Mouse (Mus musculus) ZHBTc4 (cell line): ENCODE measurements at regions not wholly inside any gene's neighbourhood (a gene's known extent, or its start where the extent isn't known, plus 50 kb on each side); places are given as distances from the start of the nearest gene placed in this dataset.

Experiments
- DNase-seq: peaks from one replicate; pipeline ENCODE4 v3.0.0-alpha.2; 2011; ENCODE audit warnings: low read depth, low spot score

DNA sequence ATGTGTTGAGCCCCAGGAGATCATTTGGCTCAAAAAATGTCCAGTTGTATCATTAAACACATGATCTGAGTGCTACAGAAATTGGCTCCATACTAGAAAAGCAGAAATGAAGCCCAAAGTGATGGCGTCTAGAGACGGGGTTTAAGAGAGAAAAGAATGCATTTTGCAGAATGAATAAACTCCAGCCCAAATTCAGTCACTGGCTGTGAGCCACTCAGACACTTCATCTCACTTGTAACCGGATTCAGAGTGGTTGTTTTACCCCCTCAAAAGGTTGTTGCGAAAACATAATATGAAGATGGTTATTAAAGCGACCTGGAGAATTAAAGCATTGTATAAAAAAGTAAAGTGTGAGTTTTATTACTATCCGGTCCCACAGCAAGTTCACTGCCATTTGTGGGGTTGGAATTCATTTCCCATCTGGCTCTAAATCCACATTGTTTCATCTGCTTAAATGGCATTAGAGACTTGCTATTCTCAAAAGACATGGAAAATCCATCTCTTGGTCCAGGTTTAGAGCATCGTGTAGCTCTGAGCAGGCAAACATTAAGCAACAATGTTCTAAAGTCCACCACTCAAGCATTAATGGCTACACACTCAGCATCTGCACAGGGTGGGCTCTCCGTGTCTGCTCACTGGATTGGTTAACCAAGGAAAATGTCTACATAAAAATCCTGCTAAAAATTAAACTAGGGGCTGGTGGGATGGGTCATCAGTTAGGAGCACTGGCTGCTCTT is 390.9 kb downstream of the Cd83 start:
- DNase-seq, result no peak

DNA sequence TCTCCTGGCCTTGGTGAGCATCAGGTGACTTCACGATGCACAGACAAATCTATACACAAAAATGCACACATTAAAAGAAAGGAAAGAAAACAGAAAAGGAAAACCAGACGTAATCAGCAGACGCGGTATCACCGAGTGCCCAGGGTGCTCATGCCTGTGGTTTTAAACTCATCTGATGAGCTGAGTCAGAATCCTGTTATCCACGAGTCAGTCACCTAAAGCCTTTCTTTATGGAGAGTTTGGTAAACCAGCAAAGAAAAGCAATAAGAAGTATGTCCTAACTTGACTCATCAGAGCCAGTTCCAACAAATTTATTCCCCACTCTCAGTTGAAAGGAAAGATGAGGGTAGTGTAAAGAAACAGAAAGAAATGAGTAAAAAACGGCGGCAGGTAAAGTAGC is 391.5 kb downstream of the Cd83 start:
- DNase-seq, result no peak

DNA sequence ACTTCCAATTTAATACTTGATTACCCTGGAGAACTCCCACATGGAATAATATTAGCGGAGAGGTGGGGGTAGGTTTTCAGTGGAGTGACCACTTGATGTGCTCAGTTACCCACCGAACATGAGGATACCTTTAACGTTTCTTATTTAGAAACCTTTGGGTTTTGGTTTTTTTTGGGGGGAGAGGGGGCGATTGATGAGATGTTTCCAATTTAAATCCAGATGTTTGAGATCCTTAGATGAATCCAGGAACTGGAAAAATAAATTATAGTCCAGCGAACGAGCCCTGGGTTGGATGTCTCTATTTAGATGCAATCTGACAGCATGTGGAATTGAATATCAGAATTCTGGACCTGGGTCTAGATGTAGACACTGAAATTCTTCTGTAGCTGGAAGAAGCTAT is 393.4 kb downstream of the Cd83 start:
- DNase-seq, result no peak

DNA sequence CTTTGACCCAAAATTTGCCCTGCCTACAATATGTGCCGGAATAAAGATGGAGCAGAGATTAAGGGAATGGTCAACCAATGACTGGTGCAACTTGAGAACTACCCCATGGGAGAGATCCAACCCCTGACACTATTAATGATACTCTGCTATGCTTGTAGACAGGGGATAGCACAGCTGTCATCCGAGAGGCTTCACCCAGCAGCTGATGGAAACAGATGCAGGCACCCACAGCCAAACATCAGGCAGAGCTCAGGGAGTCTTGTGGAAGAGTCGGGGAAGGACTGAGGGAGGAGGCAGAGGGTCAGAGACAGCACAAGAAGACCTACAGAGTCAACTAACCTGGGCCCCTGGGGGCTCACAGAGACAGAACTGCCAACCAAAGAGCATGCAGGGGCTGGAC is 395.8 kb downstream of the Cd83 start:
- DNase-seq, result no peak

DNA sequence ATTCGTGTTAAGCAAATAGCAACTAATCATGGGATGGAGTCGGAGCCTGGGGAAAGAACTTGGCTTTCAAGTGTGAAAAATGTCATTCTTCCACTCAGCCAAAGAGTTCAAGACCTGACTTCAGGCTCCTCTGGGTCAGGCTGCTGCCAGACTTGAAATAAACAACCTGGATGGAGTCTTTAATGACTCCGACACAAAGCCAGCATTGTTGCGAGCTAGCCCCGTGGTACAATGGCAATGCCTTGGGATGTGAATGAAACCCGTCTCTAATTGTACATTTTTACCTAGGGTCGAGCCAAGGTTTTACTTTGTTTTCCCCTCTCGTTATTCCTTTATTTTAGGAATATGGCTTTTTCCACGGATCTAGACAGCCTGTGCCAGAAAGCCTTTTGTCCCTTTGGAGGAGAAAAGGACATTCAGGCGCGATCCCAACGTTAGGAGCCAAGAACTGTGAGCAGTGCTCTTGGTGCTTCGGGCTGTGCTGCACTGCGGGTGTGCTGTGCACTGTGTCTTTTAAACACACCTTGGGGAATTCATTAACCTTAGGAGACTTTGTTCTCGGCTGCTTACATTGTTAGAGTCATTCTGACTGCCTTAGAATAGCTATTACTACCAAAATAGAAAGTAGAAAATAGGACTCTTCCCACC is 398.1 kb downstream of the Cd83 start:
- DNase-seq, result peak; percentile 65

DNA sequence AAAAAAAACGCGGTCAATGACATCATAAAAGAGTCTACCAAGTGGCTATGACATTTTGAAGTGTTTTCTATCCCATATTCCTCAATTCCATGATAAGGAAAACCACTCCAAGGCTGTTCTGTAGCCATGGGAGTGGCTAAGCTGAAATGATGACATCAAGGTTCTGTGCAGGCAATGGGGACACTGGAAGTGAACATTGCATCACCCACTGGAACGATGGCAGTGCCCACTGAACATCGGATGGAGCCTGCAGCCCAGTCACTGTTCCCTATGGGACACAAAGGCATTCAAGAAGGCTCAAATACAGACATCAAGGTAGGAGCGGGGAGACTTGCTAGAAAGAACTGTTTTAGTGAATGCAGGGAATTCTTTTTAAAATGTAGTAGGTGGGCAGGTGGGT is 410.8 kb downstream of the Cd83 start:
- no peak for DNase-seq

DNA sequence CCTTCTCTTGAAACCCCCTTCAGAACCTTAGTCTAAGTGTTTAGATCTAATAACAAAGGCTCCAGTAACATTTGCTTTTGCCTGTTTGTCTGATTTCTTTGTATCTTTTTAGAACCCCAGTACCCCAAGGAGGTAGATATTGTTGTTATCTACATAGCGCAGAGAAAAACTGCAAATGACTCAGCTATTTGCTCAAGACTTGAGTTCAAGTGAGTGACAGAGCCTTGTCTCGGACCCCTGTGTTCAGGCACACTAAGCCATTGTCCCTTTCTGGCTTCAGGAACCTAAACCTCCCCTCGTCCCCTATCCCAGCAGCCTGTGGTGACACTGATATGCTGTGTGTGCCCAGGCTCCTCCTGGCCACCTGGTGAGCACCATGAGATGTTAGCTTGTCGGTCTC is 421.5 kb downstream of the Cd83 start:
- no peak for DNase-seq

DNA sequence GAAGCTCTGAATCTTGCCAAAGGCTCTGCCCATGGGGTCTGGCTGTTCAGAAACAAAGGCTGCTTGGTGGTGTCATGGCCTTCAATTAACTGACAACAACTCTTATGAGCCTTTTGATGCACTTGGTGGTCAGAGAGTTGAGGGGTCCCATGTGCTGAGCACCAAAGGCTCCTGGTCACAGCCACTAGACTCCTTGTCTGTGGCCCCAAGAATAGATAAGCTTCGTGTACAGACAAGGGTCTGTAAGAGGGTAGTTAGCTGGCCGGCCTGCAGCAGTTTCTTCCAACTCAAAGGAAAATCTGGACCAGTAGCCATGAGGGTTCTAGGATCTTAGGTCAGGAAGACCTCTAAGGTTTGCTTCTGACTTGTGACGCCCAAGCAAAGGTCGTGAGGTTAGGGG is 421.9 kb downstream of the Cd83 start:
- DNase-seq, result no peak

DNA sequence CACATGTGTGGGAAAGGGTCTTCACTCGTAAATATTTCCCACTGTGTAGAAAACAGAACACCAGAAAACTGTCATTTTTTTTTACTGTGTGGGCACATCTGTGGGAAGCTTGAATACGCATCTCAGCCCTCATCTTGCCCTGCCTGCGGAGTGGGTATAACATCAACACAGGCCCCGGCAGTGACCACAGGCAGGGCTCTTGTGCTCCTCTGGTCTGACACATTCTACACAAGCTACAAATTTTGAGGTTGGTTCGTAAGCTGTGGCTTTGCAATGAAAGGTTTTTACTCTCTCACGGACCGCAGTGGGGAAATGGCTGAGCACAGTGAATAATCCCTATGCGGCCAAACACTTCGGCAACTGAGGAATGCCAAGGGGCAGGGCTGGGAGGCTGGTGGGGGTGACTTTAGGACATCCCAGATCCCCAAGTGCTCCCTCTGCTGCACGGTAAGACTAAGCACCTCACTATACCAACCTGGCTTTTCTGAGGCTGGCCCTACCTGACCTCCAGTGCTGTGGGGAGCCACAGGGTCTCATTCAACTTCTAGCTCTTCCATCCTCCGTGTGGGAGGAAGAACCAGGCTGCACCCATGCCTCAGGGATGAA is 422.9 kb downstream of the Cd83 start:
- DNase-seq, result peak; percentile 51

DNA sequence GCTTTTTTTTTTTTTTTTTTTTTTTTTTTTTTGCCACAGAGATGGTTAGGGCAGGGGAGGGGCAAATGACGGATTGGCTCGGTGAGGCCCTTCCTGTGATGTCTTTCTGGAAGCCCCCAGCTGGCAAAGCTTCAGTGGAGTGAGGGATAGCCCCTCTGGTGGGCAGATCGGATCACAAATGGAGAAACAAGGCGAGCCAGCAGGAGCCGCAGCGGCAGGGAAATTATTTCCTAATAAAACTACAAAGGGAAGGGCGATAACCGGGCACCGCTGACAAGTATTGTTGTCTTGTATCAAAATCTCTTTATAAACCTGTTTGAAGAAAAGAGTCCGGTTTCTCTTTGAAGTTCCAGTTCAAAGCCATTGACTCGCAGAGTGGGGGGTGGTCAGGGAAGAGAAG is 424.5 kb downstream of the Cd83 start:
- peak; percentile 30 for DNase-seq

DNA sequence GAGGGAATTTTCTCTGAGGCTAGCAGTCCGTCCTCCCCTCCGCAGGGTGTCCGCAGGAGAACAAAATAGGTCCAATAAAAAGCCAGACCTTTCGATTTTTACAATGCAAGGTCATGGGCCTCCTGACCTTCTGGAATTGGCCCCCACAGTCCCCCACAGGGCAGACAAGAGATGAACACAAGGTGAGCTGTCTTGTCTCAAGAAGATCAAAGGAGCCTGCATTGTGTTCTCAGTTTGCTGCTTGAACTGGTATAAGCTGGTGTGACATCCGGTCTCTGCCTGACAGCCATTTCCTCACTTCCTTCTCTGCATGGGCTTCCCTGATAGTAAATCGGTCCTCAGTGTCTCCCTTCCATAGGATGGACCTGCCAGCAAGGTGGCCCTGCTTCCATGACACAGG is 425.5 kb downstream of the Cd83 start:
- peak; percentile 90 for DNase-seq

DNA sequence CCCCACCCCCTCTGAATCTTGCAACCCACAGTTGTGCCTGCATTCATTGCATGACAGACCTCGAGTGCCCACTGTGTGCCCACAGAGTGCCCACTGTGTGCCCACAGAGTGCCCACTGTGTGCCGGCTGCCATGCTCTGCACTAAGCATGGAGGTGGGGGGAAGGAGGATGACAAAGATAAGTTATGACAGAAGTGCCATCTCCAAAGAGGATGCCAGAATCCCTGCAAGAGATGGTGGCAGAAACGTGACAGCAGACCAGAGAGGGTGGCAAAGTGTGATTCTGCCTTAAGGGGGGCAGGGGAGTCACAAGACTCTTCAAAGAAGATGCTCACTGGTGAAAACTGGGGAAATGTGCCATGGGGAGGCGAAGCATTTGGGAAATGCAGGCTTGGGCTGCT is 427.8 kb downstream of the Cd83 start:
- DNase-seq, result no peak

DNA sequence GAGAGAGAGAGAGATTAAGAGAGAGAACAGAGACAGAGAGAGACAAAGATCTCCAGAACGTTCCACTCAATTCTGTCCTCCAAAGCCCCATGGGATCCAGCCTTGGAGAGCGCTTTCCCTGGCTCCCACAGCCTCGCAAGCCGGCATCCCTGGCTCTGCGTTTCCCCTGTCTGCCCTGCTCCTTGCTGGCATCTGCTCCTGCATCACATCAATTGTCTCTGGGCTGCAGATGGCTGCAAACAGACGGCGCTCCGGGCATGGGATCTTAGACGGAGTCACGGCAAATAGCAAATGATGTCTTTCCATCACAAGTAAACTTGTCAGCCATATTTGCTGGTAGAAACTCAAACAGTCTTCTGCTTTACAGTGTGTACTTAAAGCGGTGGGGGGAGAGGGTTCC is 428.4 kb downstream of the Cd83 start:
- no peak for DNase-seq

DNA sequence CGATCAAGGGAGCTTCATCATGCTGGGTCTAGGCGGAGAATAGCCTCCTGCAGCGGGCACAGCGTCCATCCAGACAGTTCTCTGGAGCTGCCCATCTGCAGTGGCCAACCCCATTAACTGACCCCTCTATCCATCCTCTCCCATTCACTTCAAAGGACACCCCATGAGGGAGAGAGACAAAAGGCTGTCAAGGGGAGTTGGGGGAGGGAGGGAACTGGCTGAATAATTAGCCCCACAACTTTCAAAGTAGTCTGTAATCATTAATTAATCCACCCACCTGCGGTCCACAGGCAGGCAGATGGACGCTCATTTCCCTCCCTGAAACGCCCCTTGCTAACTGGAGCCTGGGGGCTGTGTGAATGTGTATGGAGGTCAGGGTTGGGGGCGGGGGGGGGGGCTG is 433.7 kb downstream of the Cd83 start:
- no peak for DNase-seq

DNA sequence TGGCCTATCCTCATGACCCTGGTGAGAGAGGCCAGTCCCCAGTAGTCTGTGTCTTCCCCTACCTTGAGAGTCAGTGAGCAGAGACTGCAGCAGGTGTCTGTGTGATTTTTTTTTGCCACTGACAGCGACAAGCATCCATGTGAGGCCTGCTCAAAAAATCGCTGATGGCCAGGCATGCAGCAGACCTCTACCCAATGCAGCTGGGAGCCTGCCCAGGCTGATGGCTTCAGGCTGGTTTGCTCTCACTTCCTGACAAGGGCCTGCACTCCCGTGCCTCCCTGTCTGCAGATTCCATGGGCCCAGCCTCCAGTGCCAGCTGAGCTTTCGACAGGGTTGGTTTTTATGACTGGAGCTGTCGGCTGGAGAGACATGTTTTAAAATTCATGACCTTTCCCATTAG is 437.1 kb downstream of the Cd83 start:
- no peak for DNase-seq

DNA sequence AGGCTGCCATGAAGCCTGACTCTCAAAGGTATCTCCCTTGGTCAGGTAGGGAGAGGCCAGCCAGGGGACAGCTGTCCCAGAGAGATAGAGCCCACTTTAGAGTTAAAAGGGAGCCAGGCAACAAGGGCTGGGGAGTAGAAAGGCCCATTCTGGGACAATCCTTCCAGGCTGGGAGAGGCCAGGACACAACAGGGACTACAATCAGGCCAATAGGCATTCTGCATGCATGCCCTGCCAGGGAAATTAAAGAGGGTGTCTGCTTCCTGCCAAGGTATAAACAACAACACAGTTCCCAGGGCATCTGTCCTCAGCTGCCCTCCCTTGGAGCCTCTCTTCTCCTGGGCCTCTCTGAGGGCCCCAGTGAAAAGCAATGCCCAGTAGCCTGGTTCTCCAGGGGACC is 437.8 kb downstream of the Cd83 start:
- no peak for DNase-seq

DNA sequence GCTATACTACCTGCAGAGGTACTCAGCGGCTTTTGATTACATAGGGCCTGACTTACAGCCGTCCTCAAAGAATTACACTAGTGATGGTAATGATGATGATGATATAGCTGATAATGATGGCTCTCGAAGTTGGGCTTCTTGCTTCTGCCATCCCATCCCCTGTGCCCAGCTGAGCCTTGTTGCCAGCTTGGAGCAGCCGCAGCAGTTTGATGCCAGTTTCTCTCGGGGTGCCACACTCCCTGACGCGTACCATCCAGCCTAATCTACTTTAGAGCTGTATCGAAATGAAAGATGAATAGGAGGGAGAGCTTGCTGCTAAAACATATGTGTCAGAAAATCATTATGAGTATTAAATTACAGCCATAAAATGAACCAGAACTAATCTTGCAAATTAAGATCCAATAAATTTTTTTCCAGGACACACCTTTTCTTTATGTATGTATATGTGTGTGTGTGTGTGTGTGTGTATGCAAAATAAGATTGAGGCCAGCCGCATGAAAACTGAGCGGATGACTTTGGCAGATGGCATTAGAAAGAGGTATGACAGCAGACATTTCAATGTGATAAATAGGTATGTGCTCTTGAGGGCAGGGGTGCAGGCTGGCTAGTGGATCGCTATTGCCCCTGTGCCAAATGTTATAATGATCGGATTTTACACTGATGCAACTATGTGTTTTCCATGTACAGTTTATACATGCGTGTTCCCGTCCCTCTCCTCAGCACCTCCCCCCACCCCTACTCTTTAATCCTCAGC is 443.3 kb downstream of the Cd83 start:
- DNase-seq, result no peak

DNA sequence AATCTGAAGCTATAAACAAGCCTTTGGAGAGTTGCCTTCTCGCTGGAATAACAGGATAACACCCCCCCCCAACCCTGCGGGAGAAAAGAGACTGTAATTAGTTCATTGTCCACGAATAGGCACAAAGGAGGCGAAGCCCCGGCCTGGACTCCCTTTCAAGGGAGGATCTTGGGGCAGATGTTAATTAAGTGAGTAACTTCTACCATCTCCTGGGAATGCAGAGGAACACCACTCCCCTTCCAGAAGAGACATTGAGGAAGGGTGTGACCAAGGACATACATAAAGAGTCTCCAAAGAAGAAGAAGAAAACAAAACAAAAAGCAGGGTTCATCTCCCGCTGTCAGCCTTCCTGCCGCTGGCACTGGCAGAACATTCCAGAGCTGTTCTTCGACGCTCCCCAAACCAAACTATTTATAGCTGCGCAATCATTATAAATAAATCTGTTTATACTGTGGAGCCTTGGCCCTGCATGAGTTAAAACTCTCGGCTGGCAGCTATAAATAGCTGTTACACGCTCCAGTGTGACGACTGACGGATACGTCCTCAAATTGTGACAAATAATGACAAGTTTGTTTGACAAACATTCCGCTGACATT is 444.1 kb downstream of the Cd83 start:
- peak; percentile 31 for DNase-seq

DNA sequence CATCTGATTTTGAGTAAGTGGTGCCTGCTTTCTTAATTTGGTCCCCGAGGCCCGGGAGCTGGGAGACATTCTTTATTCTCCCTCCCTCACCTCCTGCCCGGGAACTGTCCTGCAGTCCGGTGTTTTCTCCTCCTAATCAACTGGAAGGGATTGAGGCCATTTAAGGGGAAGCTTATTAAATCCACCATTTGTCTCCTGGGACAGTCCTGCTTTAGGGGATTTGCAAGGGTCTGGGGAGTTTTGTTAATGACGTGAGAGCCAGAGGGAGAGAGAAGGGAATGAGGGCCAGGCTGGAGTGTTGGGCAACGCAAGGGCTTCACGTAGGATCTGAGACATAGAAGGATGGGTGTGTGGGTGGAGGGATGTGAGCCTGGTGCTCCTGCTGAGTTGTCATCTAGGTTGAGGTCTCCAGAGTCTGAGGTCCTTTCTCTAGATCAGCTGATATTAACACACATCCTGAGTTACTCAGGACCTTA is 444.6 kb downstream of the Cd83 start:
- no peak for DNase-seq

DNA sequence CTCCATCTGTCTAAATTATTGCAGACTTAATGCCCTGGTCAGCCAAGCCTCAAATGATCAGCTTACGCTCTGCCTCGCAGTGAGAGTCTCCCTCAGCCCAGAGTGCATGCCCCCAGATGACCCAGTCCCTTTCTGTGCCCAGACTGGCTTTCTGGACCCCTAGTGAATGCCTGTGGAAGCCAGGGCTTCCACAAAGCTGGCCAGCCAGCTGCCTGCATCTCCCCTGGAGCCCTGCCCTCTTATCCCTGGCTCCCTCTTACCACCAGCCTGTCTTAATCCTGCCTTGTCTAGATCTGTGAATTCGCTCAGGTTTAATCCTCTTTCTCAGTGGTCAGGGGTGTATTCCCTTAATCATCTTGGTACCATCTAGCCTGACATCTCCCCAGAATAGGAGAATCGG is 446.8 kb downstream of the Cd83 start:
- no peak for DNase-seq

DNA sequence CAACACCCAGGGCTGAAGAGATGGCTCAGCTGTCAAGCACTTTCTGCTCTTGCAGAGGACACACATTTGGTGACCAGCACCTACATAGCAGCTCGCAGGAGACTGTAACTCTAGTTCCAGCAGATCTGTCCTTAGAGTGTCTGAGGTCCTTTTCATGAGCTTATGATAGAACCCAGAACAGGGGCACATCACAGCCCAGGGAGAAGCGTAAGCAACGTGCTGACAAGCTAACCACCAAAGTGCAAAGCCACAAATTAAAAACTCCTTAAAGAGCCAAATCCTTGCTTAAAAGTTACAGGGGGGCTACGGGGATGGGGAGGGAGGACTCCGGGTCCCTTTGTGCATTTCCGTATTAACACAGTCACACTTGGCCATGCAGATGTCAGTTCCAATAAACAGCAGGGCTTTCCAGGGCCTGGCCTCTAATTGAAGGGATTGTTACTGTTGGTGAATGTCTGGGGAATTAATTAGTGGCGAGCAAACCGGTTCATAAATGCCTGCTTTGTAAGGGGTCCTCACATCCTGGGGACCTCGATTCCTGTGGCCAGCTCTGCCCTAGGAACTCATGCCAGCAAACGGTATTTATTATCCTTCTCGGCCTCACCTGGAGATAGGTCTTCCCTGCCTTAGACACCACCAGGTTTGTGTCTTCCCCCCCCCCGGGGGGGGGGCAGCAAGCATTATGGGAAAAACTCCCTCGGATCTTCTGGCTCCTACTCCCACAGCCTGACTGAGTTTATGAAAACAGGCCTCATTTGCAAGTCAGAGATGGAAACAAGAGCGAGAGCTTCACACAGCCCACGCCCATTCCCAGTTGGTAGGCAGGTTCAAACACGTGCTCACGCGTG is 447.5 kb downstream of the Cd83 start:
- peak; percentile 64 for DNase-seq
